Mouse (Mus musculus): ENCODE data around the gene Dtwd1.

GRCm38 (mm10) chr2:126166848-126167617 is 15.1 kb downstream of the Dtwd1 start:
- no peak for TF ChIP-seq CTCF (IDR thresholded peaks at IDR 0.05; ENCODE audit: low read depth, low read length)
- TF ChIP-seq POLR2AphosphoS5 (IDR thresholded peaks at IDR 0.05; ENCODE audit: insufficient replicate concordance, low read depth, low read length), result no peak
- TF ChIP-seq TAL1 (conservative IDR thresholded peaks at IDR 0.05; ENCODE audit: low read depth, low read length), result no peak
- TF ChIP-seq GATA1 (IDR thresholded peaks at IDR 0.05; ENCODE audit: borderline replicate concordance, low read length), result no peak
- TF ChIP-seq GATA2 (IDR thresholded peaks at IDR 0.05; ENCODE audit: borderline replicate concordance, low read depth, low read length), result no peak

Measured in G1E (cell line).